ENCODE assay signal across 8 mouse cellular contexts in the genomic region with DNA sequence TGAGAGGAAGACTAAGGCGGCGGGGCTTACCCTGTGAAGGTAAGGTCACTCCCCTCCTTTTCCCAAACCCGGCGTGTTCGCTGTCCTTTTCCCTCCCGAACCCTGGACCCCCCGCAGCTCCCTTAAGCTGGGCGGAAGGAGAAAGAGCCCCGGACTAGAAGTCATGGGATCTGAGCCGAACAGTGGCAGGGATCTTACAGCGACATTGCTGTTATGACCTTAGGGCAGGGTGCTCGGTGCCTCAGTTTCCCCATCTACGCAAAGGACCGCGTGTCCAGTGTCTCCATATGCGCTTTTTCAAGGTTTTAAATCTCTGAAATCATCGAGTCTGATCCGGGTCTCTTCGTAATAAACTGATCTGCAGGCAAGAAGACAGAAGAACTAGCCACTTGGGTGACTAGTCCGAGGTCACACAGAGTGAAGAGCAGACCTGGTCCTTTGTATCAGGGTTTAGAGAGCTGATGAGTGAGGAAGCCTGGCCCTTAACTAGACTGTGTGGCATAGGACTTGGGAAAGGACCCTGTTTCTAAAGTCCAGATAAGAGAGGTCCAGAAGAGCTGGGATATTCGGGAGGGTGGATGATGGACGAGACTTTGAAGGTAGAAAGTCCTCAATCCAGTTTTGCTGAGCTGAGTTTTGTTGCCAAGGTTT. TPM values are rescaled to one million over a fixed set of nuclear protein-coding genes. Genes with fewer than 3 reads are reported as not detected.
DNase-seq lines count a peak whose midpoint lies in the region; ATAC-seq and TF ChIP-seq lines count a peak whose summit lies in the region.

No protein-coding gene starts in this region.

- intact Hi-C loops in heart, postnatal 25 days (cut with DNase I): loop anchor here (2.0 kb wide), 1 partner anchor 48 kb away; the partner anchor contains the start of genes Cdc26 and Prpf4

- no peaks in the 10 kb centered on the region for H3K27me3 ChIP-seq in heart, embryonic 11.5 days (ENCODE audit: control insufficient read depth, insufficient read depth, low read length)
- no peaks in the 10 kb centered on the region for H3K27me3 ChIP-seq in E14TG2a.4 (ENCODE audit: insufficient read depth, low read length)
- H3K27me3 ChIP-seq in forebrain, embryonic 16.5 days (replicated peaks; ENCODE audit: control insufficient read depth, insufficient read depth, low read length): no peaks in the 10 kb centered on the region
- H3K27me3 ChIP-seq in liver, embryonic 11.5 days (replicated peaks; ENCODE audit: control insufficient read depth, insufficient read depth, low read length): no peaks in the 10 kb centered on the region
- H3K27me3 ChIP-seq in stomach, postnatal 0 days (ENCODE audit: control insufficient read depth, insufficient read depth, low read length): no peaks in the 10 kb centered on the region

- WGBS in heart, embryonic 11.5 days (ENCODE audit: insufficient replicate concordance): under 1% methylated on average over 22 of the region's 22 CpGs
- under 1% methylated on average over 22 of the region's 22 CpGs for WGBS in forebrain, embryonic 16.5 days
- under 1% methylated on average over 21 of the region's 22 CpGs for WGBS in liver, embryonic 11.5 days
- 0% methylated on average over 22 of the region's 22 CpGs for WGBS in stomach, postnatal 0 days

- H3K9me3 ChIP-seq in heart, embryonic 11.5 days (replicated peaks; ENCODE audit: control insufficient read depth, low read length): no peaks in the 10 kb centered on the region
- H3K9me3 ChIP-seq in E14TG2a.4 (ENCODE audit: low read length): no peaks in the 10 kb centered on the region
- no peaks in the 10 kb centered on the region for H3K9me3 ChIP-seq in forebrain, embryonic 16.5 days (ENCODE audit: control insufficient read depth, low read length)
- no peaks in the 10 kb centered on the region for H3K9me3 ChIP-seq in liver, embryonic 11.5 days (ENCODE audit: control insufficient read depth, low read length)
- no peaks in the 10 kb centered on the region for H3K9me3 ChIP-seq in stomach, postnatal 0 days (ENCODE audit: control insufficient read depth, low read length)

- H3K36me3 ChIP-seq in heart, embryonic 11.5 days (ENCODE audit: control insufficient read depth, insufficient read depth, low read length): no peaks in the 10 kb centered on the region
- 0 out of 2 replicates have a peak, but pooled peaks cover 3% of the 10 kb centered on the region for H3K36me3 ChIP-seq in E14TG2a.4 (ENCODE audit: insufficient read depth, low read length)
- no peaks in the 10 kb centered on the region for H3K36me3 ChIP-seq in forebrain, embryonic 16.5 days (ENCODE audit: control insufficient read depth, insufficient read depth)
- no peaks in the 10 kb centered on the region for H3K36me3 ChIP-seq in liver, embryonic 11.5 days (ENCODE audit: control insufficient read depth, insufficient read depth, low read length)
- H3K36me3 ChIP-seq in stomach, postnatal 0 days (ENCODE audit: control insufficient read depth, insufficient read depth, low read length): no peaks in the 10 kb centered on the region

- no peak for TF ChIP-seq CTCF in E14TG2a.4 (conservative IDR thresholded peaks at IDR 0.05; ENCODE audit: low read length)
- TF ChIP-seq CTCF in stomach, postnatal 0 days (IDR thresholded peaks at IDR 0.05; ENCODE audit: low read depth): no peak

- H3K4me2 ChIP-seq in heart, embryonic 11.5 days: peak overlapping the region; percentile 80
- H3K4me2 ChIP-seq in forebrain, embryonic 16.5 days (ENCODE audit: low read length): peak overlapping the region; percentile 90
- H3K4me2 ChIP-seq in liver, embryonic 11.5 days: peak overlapping the region; percentile 73
- H3K4me2 ChIP-seq in stomach, postnatal 0 days (replicated peaks; ENCODE audit: low read depth): peak overlapping the region; percentile 70

- TF ChIP-seq EP300 in stomach, postnatal 0 days (optimal IDR thresholded peaks at IDR 0.05): no peak

- peak overlapping the region; percentile 77 for H3K4me3 ChIP-seq in heart, embryonic 11.5 days (ENCODE audit: low read depth, low read length)
- H3K4me3 ChIP-seq in E14TG2a.4 (replicated peaks; ENCODE audit: low read length): peak overlapping the region; percentile 97
- H3K4me3 ChIP-seq in forebrain, embryonic 16.5 days (replicated peaks; ENCODE audit: low read length): peak overlapping the region; percentile 88
- peak overlapping the region; percentile 72 for H3K4me3 ChIP-seq in liver, embryonic 11.5 days (ENCODE audit: low read depth, low read length)
- H3K4me3 ChIP-seq in stomach, postnatal 0 days (ENCODE audit: low read depth, low read length): peak overlapping the region; percentile 84

- ATAC-seq in heart, embryonic 11.5 days (replicated peaks; ENCODE audit: insufficient number of reproducible peaks, low FRiP score, low TSS enrichment): peak; percentile 8; the same call in 1 of the 2 replicates
- no peak for ATAC-seq in forebrain, embryonic 16.5 days
- ATAC-seq in liver, embryonic 11.5 days (replicated peaks; ENCODE audit: low FRiP score): no peak; the same call in 1 of the 2 replicates
- ATAC-seq in stomach, postnatal 0 days (ENCODE audit: low FRiP score, low TSS enrichment): no peak

- DNase-seq in heart, postnatal 25 days (ENCODE audit: low spot score): no peak
- DNase-seq in liver, embryonic 11.5 days (ENCODE audit: low spot score): no peak
- DNase-seq in stomach, postnatal 0 days (ENCODE audit: low spot score): peak; percentile 22
- DNase-seq in adipocyte (ENCODE audit: low spot score): no peak
- no peak for DNase-seq in layer of hippocampus, adult 9-10 months (ENCODE audit: low spot score)

- H3K4me1 ChIP-seq in heart, embryonic 11.5 days (ENCODE audit: control insufficient read depth, insufficient read depth, low read length): peaks cover 6% of the 10 kb centered on the region
- H3K4me1 ChIP-seq in E14TG2a.4 (replicated peaks; ENCODE audit: low read depth, low read length): peaks cover 42% of the 10 kb centered on the region
- peaks cover 23% of the 10 kb centered on the region for H3K4me1 ChIP-seq in forebrain, embryonic 16.5 days (replicated peaks; ENCODE audit: control insufficient read depth, insufficient read depth, low read length)
- peaks cover 12% of the 10 kb centered on the region for H3K4me1 ChIP-seq in liver, embryonic 11.5 days (replicated peaks; ENCODE audit: control insufficient read depth, insufficient read depth, low read length)
- no peaks in the 10 kb centered on the region; the same call in 1 of the 2 replicates for H3K4me1 ChIP-seq in stomach, postnatal 0 days (replicated peaks; ENCODE audit: control insufficient read depth, insufficient read depth)

- peak overlapping the region; percentile 73 for H3K27ac ChIP-seq in heart, embryonic 11.5 days (ENCODE audit: low read depth, low read length)
- no peak overlapping the region for H3K27ac ChIP-seq in forebrain, embryonic 16.5 days (ENCODE audit: low read length)
- H3K27ac ChIP-seq in liver, embryonic 11.5 days (ENCODE audit: low read depth, low read length): peak overlapping the region; percentile 28
- peak overlapping the region; percentile 65 for H3K27ac ChIP-seq in stomach, postnatal 0 days (replicated peaks)

- peak overlapping the region; percentile 83 for H3K9ac ChIP-seq in heart, embryonic 11.5 days (ENCODE audit: low read depth, low read length)
- peak overlapping the region; percentile 72 for H3K9ac ChIP-seq in forebrain, embryonic 16.5 days (replicated peaks; ENCODE audit: low read depth, low read length)
- H3K9ac ChIP-seq in liver, embryonic 11.5 days (ENCODE audit: low read depth, low read length): peak overlapping the region; percentile 71
- H3K9ac ChIP-seq in stomach, postnatal 0 days (ENCODE audit: low read length): peak overlapping the region; percentile 74

RNA-seq across cellular contexts. Expression of gene Slc31a1, which starts 0.4 kb away (rescaled TPM):
- polyA plus RNA-seq in heart, embryonic 11.5 days (2014; fragmentation: Nextera tagmentation; extraction: Ambion mirVana): 39.0 and 48.7 TPM in 2 replicates
- 10 to 100 TPM; 22.0 to 22.8 TPM for total RNA-seq in heart, postnatal 25 days (2021)
- 39.6 and 43.2 TPM in 2 replicates for polyA plus RNA-seq in forebrain, embryonic 16.5 days (2015; fragmentation: Nextera tagmentation; extraction: Ambion mirVana)
- 48.6 and 56.8 TPM in 2 replicates for polyA plus RNA-seq in liver, embryonic 11.5 days (2014; fragmentation: Nextera tagmentation; extraction: Ambion mirVana)
- 51.4 and 55.0 TPM in 2 replicates for polyA plus RNA-seq in stomach, postnatal 0 days (2015; fragmentation: Nextera tagmentation; extraction: Ambion mirVana)

RNA-seq across cellular contexts. Expression of gene Fkbp15, which starts 0.6 kb away (rescaled TPM):
- polyA plus RNA-seq in heart, embryonic 11.5 days (2014; fragmentation: Nextera tagmentation; extraction: Ambion mirVana): 15.9 and 17.6 TPM in 2 replicates
- 10 to 100 TPM; 17.9 to 18.7 TPM for total RNA-seq in heart, postnatal 25 days (2021)
- polyA plus RNA-seq in forebrain, embryonic 16.5 days (2015; fragmentation: Nextera tagmentation; extraction: Ambion mirVana): 23.5 and 24.0 TPM in 2 replicates
- 26.9 and 29.9 TPM in 2 replicates for polyA plus RNA-seq in liver, embryonic 11.5 days (2014; fragmentation: Nextera tagmentation; extraction: Ambion mirVana)
- polyA plus RNA-seq in stomach, postnatal 0 days (2015; fragmentation: Nextera tagmentation; extraction: Ambion mirVana): 15.0 and 16.2 TPM in 2 replicates

RNA-seq across cellular contexts. Expression of gene Cdc26, which starts 47.5 kb away (rescaled TPM):
- polyA plus RNA-seq in heart, embryonic 11.5 days (2014; fragmentation: Nextera tagmentation; extraction: Ambion mirVana): 101 and 103 TPM in 2 replicates
- 10 to 100 TPM; 42.9 to 45.1 TPM for total RNA-seq in heart, postnatal 25 days (2021)
- polyA plus RNA-seq in forebrain, embryonic 16.5 days (2015; fragmentation: Nextera tagmentation; extraction: Ambion mirVana): 99.8 and 104 TPM in 2 replicates
- polyA plus RNA-seq in liver, embryonic 11.5 days (2014; fragmentation: Nextera tagmentation; extraction: Ambion mirVana): 155 and 156 TPM in 2 replicates
- polyA plus RNA-seq in stomach, postnatal 0 days (2015; fragmentation: Nextera tagmentation; extraction: Ambion mirVana): 83.6 and 91.5 TPM in 2 replicates

RNA-seq across cellular contexts. Expression of gene Prpf4, which starts 47.7 kb away (rescaled TPM):
- polyA plus RNA-seq in heart, embryonic 11.5 days (2014; fragmentation: Nextera tagmentation; extraction: Ambion mirVana): 17.0 and 18.0 TPM in 2 replicates
- 1 to 10 TPM; 9.5 to 9.6 TPM for total RNA-seq in heart, postnatal 25 days (2021)
- 17.0 and 18.7 TPM in 2 replicates for polyA plus RNA-seq in forebrain, embryonic 16.5 days (2015; fragmentation: Nextera tagmentation; extraction: Ambion mirVana)
- polyA plus RNA-seq in liver, embryonic 11.5 days (2014; fragmentation: Nextera tagmentation; extraction: Ambion mirVana): 30.7 and 30.8 TPM in 2 replicates
- 7.5 and 7.6 TPM in 2 replicates for polyA plus RNA-seq in stomach, postnatal 0 days (2015; fragmentation: Nextera tagmentation; extraction: Ambion mirVana)
